Mouse (Mus musculus) CH12.LX (cell line): ENCODE results near the gene Adsl.

ENCODE experiments used
- CHD2 ChIP-seq: IDR thresholded peaks from 2 replicates; pipeline ENCODE4 v1.6.1; 2011; ENCODE audit warnings: low read length, improper control_type of control experiment
- CTCF ChIP-seq, 2 experiments: IDR thresholded peaks in 1 of 2; conservative IDR thresholded peaks in 1 of 2; 2 replicates each; pipeline ENCODE4 v1.5.1; 2011 to 2012; ENCODE audit warnings: low read depth in 2 of 2, low read length in 2 of 2, improper control_type of control experiment in 1 of 2, inconsistent platforms in 1 of 2, mild to moderate bottlenecking in 1 of 2, moderate library complexity in 1 of 2
- EP300 ChIP-seq: IDR thresholded peaks from 2 replicates; pipeline ENCODE4 v1.6.1; 2011; ENCODE audit warnings: low read length, improper control_type of control experiment
- MAX ChIP-seq: IDR thresholded peaks from 2 replicates; pipeline ENCODE4 v1.6.1; 2011; ENCODE audit warnings: low read length, improper control_type of control experiment
- MXI1 ChIP-seq: IDR thresholded peaks from 2 replicates; pipeline ENCODE4 v1.6.1; 2011; ENCODE audit warnings: mild to moderate bottlenecking, low read depth, low read length, improper control_type of control experiment
- MYC ChIP-seq: IDR thresholded peaks from 2 replicates; pipeline ENCODE4 v1.6.1; 2011; ENCODE audit warnings: low read depth, mild to moderate bottlenecking, improper control_type of control experiment, low read length
- POLR2A ChIP-seq: IDR thresholded peaks from 2 replicates; pipeline ENCODE4 v1.6.1; 2011; ENCODE audit warnings: low read depth, mild to moderate bottlenecking, improper control_type of control experiment, low read length
- TBP ChIP-seq: conservative IDR thresholded peaks from 2 replicates; pipeline ENCODE4 v1.6.1; 2011; ENCODE audit warnings: low read depth, low read length, improper control_type of control experiment
- UBTF ChIP-seq: IDR thresholded peaks from 2 replicates; pipeline ENCODE4 v1.6.1; 2012; ENCODE audit warnings: low read depth, mild to moderate bottlenecking, inconsistent platforms, low read length, improper control_type of control experiment, moderate library complexity

DNA sequence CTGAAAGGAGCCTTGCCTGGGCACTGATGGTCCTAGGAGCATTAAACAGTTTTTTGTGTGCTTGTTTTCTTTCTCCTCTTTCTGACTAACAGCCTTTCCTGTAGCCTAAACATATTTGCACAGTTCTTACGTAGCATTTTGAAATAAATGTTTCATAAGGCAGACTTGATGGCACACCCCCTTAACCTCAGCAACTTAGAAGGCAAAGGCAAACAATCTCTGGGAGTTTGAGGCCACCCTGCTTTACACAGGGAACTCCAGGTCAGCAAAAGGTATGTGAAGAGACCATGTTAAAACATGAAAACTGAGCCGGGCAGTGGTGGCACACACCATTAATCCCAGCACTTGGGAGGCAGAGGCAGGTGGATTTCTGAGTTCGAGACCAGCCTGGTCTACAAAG lies 27.4 kb downstream of the Adsl start:
- TF ChIP-seq MAX (no peak), POLR2A (no peak), CTCF (conservative IDR thresholded peaks at IDR 0.05 in 1 of 2, IDR thresholded peaks at IDR 0.05 in 1 of 2; ENCODE audit: low read depth in 2 of 2, low read length in 2 of 2) (no peak), UBTF (no peak), CHD2 (no peak), EP300 (no peak), MYC (no peak), TBP (no peak), MXI1 (no peak)
